ENCODE assay signal across 13 mouse cellular contexts in genomic region chr2:20479199-20479598, GRCm38 (mm10).
"Had no signal": no experiment of that assay in that cellular context is flagged by ENCODE, and none has a peak within 500 bp of the region (broad histone marks: within the 10 kb centered on the region; RNA-seq: fewer than 3 reads in every experiment).

No protein-coding gene starts in this region.

- DNase-seq: kidney, adult 18-20 months; kidney, postnatal 14 days; layer of hippocampus, adult 9-11 months; liver, embryonic 13.5 days; liver, postnatal 0 days; lung, postnatal 36 days; midbrain, embryonic 14.5 days; thymus, adult 18-20 months; thymus, postnatal 14 days had no signal

- H3K9ac ChIP-seq: liver, embryonic 13.5 days; liver, postnatal 0 days; neural tube, embryonic 15.5 days had no signal

- H3K4me1 ChIP-seq: limb, embryonic 10.5 days; liver, embryonic 13.5 days; midbrain, embryonic 10.5 days; neural tube, embryonic 15.5 days had no signal

- H3K4me2 ChIP-seq: liver, embryonic 13.5 days; neural tube, embryonic 15.5 days had no signal

- H3K27ac ChIP-seq: limb, embryonic 10.5 days; liver, embryonic 13.5 days; midbrain, embryonic 10.5 days; neural tube, embryonic 15.5 days had no signal

- H3K36me3 ChIP-seq: limb, embryonic 10.5 days; liver, embryonic 13.5 days; midbrain, embryonic 10.5 days; neural tube, embryonic 15.5 days had no signal

- H3K9me3 ChIP-seq: limb, embryonic 10.5 days; liver, embryonic 13.5 days; midbrain, embryonic 10.5 days; neural tube, embryonic 15.5 days had no signal

- H3K4me3 ChIP-seq: limb, embryonic 10.5 days; liver, embryonic 13.5 days; midbrain, embryonic 10.5 days; myocyte; neural tube, embryonic 15.5 days had no signal

- ATAC-seq: liver, postnatal 0 days had no signal

- H3K27me3 ChIP-seq: liver, embryonic 13.5 days; neural tube, embryonic 15.5 days had no signal
